Mouse (Mus musculus): ENCODE data around the gene Lalba.
"Not testable (repeated sequence)": the region's sequence is repeated elsewhere in the genome, so short reads cannot be mapped to it uniquely, and the experiment has no call there.

Lalba gene

GRCm38 (mm10) chr15:98492102-98492501, 9.6 kb upstream of the Lalba start, which contains the start of gene Olfr279:
TSS of gene Olfr279 (plus strand) at chr15:98492402.
- no peak for DNase-seq (ENCODE audit: low spot score)

GRCm38 (mm10) chr15:98491332-98491731, 8.8 kb upstream of the Lalba start:
- DNase-seq (ENCODE audit: low spot score) = no peak

- no peak for DNase-seq (ENCODE audit: low spot score)
Observed at GRCm38 (mm10) chr15:98486433-98487021, 4.0 kb upstream of the Lalba start.

GRCm38 (mm10) chr15:98483907-98484886, 1.7 kb upstream of the Lalba start:
- DNase-seq (ENCODE audit: low spot score) = no peak

GRCm38 (mm10) chr15:98479568-98480102, 2.9 kb downstream of the Lalba start:
- no peak for DNase-seq (ENCODE audit: low spot score)

- DNase-seq (ENCODE audit: low spot score) = no peak
Observed at GRCm38 (mm10) chr15:98476281-98476680, 6.2 kb downstream of the Lalba start.

- DNase-seq (ENCODE audit: low spot score) = no peak
Observed at GRCm38 (mm10) chr15:98475382-98475781, 7.1 kb downstream of the Lalba start.

GRCm38 (mm10) chr15:98474958-98475357, 7.6 kb downstream of the Lalba start:
- DNase-seq (ENCODE audit: low spot score) = no peak

- DNase-seq (ENCODE audit: low spot score) = no peak
Observed at GRCm38 (mm10) chr15:98471539-98471938, 11.0 kb downstream of the Lalba start.

GRCm38 (mm10) chr15:98469596-98469995, 12.9 kb downstream of the Lalba start, which contains the start of gene OR5BS1P:
TSS of gene OR5BS1P (plus strand) at chr15:98469896.
- DNase-seq (ENCODE audit: low spot score) = no peak

GRCm38 (mm10) chr15:98452288-98452687, 30.2 kb downstream of the Lalba start, which contains the start of gene Olfr281:
TSS of gene Olfr281 (plus strand) at chr15:98452588.
- no peak for DNase-seq (ENCODE audit: low spot score)

- DNase-seq (ENCODE audit: low spot score) = no peak
Observed at GRCm38 (mm10) chr15:98448521-98448920, 34.0 kb downstream of the Lalba start.

- no peak for DNase-seq (ENCODE audit: low spot score)
Observed at GRCm38 (mm10) chr15:98444561-98444960, 38.0 kb downstream of the Lalba start.

GRCm38 (mm10) chr15:98430925-98431324, 51.6 kb downstream of the Lalba start, which contains the start of gene Olfr282:
TSS of gene Olfr282 (plus strand) at chr15:98431225.
- not testable (repeated sequence) for DNase-seq (ENCODE audit: low spot score)

Measured in ovary, adult 18-20 months (tissue).